Mouse (Mus musculus) layer of hippocampus, adult 9-10 months (tissue): ENCODE measurements around the gene Gzmk.

ENCODE experiments used
- DNase-seq: peaks from one replicate; pipeline ENCODE4 v3.0.0; 2022; ENCODE audit warnings: low spot score

The Gzmk gene

GRCm38 (mm10) chr13:113203146-113203545 lies 22.6 kb downstream of the Gzmk start:
- no peak for DNase-seq

GRCm38 (mm10) chr13:113202184-113202583 lies 23.5 kb downstream of the Gzmk start:
- no peak for DNase-seq

GRCm38 (mm10) chr13:113201631-113202030 lies 24.1 kb downstream of the Gzmk start:
- no peak for DNase-seq

- DNase-seq = no peak
Measured at GRCm38 (mm10) chr13:113200726-113201125, 25.0 kb downstream of the Gzmk start.

- no peak for DNase-seq
Measured at GRCm38 (mm10) chr13:113199331-113199730, 26.4 kb downstream of the Gzmk start.

GRCm38 (mm10) chr13:113197872-113198502 lies 27.7 kb downstream of the Gzmk start:
- no peak for DNase-seq

GRCm38 (mm10) chr13:113196808-113197674 lies 28.7 kb downstream of the Gzmk start:
- DNase-seq = no peak

- DNase-seq = no peak
Measured at GRCm38 (mm10) chr13:113183720-113184119, 42.0 kb downstream of the Gzmk start.

GRCm38 (mm10) chr13:113183310-113183709 lies 42.4 kb downstream of the Gzmk start:
- DNase-seq = no peak

GRCm38 (mm10) chr13:113174162-113174561 lies 51.5 kb downstream of the Gzmk start:
- DNase-seq = no peak

GRCm38 (mm10) chr13:113170256-113170655 lies 55.5 kb downstream of the Gzmk start:
- no peak for DNase-seq

- no peak for DNase-seq
Measured at GRCm38 (mm10) chr13:113168018-113168534, 57.6 kb downstream of the Gzmk start.

GRCm38 (mm10) chr13:113164252-113165005 lies 61.3 kb downstream of the Gzmk start:
- no peak for DNase-seq

- DNase-seq = no peak
Measured at GRCm38 (mm10) chr13:113151556-113151955, 74.2 kb downstream of the Gzmk start.

- no peak for DNase-seq
Measured at GRCm38 (mm10) chr13:113139597-113139996, 86.1 kb downstream of the Gzmk start.

- no peak for DNase-seq
Measured at GRCm38 (mm10) chr13:113129974-113130373, 95.7 kb downstream of the Gzmk start.
